Mouse (Mus musculus): ENCODE measurements around the gene Ppig. TPM values are rescaled to one million over a fixed set of nuclear protein-coding genes. Genes with fewer than 3 reads are reported as not detected.
"Not testable (repeated sequence)": the region's sequence is repeated elsewhere in the genome, so short reads cannot be mapped to it uniquely, and the experiment has no call there.

Gene Ppig
- 120 and 123 TPM in 2 replicates for polyA plus RNA-seq (2015; fragmentation: Nextera tagmentation; extraction: Ambion mirVana)

DNA sequence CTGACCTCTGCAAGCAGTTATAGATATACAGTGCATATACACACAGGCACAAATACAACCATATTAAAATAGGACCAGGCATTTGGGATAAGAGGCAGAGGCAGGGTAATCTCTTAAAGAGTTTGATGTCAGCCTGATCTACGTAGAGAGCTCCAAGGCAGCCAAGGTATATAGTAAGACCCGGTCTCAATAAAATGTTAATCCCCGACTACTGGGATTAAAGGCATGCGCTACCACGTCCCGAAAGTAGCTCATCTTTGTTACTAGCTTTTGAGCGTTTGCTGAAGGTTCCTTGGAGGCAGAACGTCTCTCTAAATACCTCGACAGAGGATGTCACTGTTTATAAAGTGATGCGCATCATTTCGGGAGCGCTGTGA is at the start of gene Ppig:
Ppig (plus strand) TSS at position 273 of the 377 bp plus-strand sequence.
- Histone ChIP-seq H3K4me2 (peak within 1 kb of the TSS; percentile 77), H3K9ac (peak within 1 kb of the TSS; percentile 81), H3K9me3 (no peaks in the 10 kb centered on the region), H3K36me3 (no peaks in the 10 kb centered on the region), H3K4me3 (peak within 1 kb of the TSS; percentile 64), H3K4me1 (replicated peaks) (peaks cover 13% of the 10 kb centered on the region), H3K27me3 (0 out of 2 replicates have a peak, but pooled peaks cover 3% of the 10 kb centered on the region), H3K27ac (replicated peaks) (peak within 1 kb of the TSS; percentile 88)
- 5% methylated on average over 12 of the region's 12 CpGs for WGBS
- peak; percentile 67 for ATAC-seq (ENCODE audit: low FRiP score, low read depth)

DNA sequence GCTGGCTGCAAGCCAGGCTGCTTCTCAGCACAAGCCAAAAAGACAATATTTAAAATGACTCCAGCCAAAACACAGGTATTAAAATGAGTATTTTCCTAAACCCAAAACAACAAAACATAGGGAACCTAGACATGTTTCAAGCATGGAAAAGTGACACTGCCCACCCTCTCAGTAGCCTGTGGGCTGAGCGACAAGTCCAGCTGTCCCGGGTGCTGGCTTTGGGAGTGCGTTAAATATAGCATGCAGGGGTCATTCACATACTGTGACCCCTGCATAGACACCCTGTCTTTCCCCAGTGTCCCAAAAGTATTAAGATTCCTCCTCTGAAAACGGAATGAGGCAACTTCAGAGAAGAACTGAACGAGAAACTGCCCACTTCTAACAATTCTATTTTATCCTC is 48.6 kb upstream of the Ppig start:
- no peak for ATAC-seq (ENCODE audit: low FRiP score, low read depth)
- no peak overlapping the region for H3K27ac ChIP-seq (replicated peaks)
- H3K9me3 ChIP-seq, result no peaks in the 10 kb centered on the region
- H3K9ac ChIP-seq, result no peak overlapping the region
- 78% methylated on average over 5 of the region's 5 CpGs for WGBS
- H3K4me1 ChIP-seq (replicated peaks), result no peaks in the 10 kb centered on the region
- peaks cover 4% of the 10 kb centered on the region; the same call in 1 of the 2 replicates for H3K36me3 ChIP-seq
- no peak overlapping the region for H3K4me2 ChIP-seq
- no peaks in the 10 kb centered on the region for H3K27me3 ChIP-seq
- no peak overlapping the region for H3K4me3 ChIP-seq

DNA sequence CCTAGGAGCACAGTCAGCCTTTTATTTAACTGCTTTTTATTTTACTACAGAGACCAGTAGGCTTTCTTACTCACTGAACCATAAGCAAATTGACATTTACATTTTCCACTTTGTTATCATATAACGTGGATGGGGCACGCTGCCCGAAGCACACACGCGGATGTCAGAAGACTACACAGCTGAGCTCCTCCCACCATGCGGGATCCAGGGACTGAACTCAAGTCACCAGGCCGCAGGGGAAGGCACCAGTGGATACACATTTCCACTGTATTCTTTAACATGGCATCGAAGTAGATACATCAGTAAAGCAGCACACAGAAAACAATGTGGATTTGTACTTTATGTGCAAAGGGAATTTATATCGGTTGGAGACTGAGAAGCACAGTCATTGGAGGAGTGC is 47.1 kb upstream of the Ppig start:
- ATAC-seq (ENCODE audit: low FRiP score, low read depth), result no peak
- Histone ChIP-seq H3K9ac (no peak overlapping the region), H3K36me3 (0 out of 2 replicates have a peak, but pooled peaks cover 4% of the 10 kb centered on the region), H3K27ac (replicated peaks) (no peak overlapping the region), H3K4me3 (no peak overlapping the region), H3K4me1 (replicated peaks) (no peaks in the 10 kb centered on the region), H3K9me3 (no peaks in the 10 kb centered on the region), H3K27me3 (no peaks in the 10 kb centered on the region), H3K4me2 (no peak overlapping the region)
- WGBS, result 73% methylated on average over 9 of the region's 9 CpGs

DNA sequence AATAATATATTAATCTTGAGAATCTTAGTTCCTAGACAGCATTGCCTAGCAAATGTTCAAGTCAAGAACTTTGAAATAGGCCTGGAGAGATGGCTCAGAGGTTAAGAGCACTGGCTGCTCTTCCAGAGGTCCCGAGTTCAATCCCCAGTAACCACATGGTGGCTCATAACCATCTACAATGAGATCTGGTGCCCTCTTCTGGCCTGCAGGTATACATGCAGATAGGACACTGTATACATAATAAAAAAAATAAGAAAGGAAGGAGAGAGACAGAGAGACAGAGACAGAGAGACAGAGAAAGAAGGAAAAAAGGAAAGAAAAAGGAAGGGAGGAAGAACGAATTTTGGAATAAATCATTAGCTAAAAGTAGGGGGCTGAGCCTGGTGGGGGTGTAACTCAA is 45.6 kb upstream of the Ppig start:
- Histone ChIP-seq H3K4me1 (replicated peaks) (no peaks in the 10 kb centered on the region), H3K4me2 (no peak overlapping the region), H3K9ac (no peak overlapping the region), H3K27ac (replicated peaks) (no peak overlapping the region), H3K4me3 (no peak overlapping the region), H3K9me3 (no peaks in the 10 kb centered on the region), H3K27me3 (no peaks in the 10 kb centered on the region), H3K36me3 (no peaks in the 10 kb centered on the region)
- ATAC-seq (ENCODE audit: low FRiP score, low read depth), result no peak
- WGBS, result 69% methylated on average over 2 of the region's 2 CpGs

DNA sequence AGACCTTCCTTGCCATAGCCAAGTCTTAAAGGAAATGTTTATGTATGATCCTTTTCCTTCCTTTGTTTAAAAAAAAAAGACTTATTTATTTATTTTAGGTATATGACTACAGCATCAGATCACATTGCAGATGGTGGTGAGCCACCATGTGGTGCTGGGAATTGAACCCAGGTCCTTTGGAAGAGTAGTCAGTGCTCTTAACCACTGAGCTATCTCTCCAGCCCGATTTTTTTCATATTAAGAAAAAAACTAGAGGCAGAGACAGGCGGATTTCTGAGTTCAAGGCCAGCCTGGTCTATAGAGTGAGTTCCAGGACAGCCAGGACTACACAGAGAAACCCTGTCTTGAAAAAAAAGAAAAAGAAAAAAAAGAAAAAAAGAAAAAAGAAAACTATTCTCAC is 45.1 kb upstream of the Ppig start:
- H3K27ac ChIP-seq (replicated peaks); H3K4me2 ChIP-seq; ATAC-seq (ENCODE audit: low FRiP score, low read depth); H3K4me1 ChIP-seq (replicated peaks); H3K36me3 ChIP-seq; H3K9me3 ChIP-seq; H3K4me3 ChIP-seq; H3K9ac ChIP-seq; H3K27me3 ChIP-seq: not testable (repeated sequence)
- WGBS, result 93% methylated on average over 2 of the region's 2 CpGs

DNA sequence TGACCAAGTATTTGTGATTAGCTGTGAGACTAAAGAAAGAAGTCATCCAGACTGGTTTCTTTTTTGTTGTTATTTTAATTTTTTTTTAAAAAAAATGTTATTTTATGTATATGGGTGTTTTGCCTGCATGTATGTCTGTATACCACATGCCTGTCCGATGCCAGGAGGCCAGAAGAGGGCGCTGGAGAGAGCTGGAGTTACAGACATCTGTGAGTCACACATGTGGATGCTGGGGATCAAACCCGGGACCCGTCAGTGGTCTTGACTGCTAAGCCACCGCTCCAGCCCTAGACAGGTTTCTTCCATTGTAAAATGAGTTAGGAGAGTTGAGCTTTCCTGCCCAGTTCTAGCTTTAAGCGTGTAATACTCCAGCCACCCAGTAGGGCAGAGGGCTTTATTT is 42.4 kb upstream of the Ppig start:
- Histone ChIP-seq H3K4me2 (no peak overlapping the region), H3K9me3 (no peaks in the 10 kb centered on the region), H3K27ac (replicated peaks) (no peak overlapping the region), H3K36me3 (no peaks in the 10 kb centered on the region), H3K9ac (no peak overlapping the region), H3K4me3 (no peak overlapping the region), H3K4me1 (replicated peaks) (peaks cover 2% of the 10 kb centered on the region; the same call in 1 of the 2 replicates), H3K27me3 (no peaks in the 10 kb centered on the region)
- no peak for ATAC-seq (ENCODE audit: low FRiP score, low read depth)
- 61% methylated on average over 6 of the region's 6 CpGs for WGBS

DNA sequence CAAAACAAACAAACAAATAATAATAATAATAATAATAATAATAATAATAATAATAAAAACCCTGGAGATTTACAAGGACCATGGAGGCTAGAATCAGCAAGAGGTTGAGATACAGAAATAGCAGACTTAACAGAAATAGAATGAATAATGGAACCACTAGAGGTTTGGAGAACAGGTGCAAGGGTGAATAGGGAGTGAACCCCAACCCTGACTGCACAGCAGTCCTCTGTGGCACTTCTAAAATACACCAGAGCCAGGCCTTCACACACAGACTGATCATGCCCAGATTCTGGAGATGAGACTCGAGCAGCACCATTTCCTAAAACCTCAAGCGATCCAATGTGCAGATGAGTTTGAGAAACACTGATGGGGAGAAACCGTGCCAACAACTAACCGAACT is 40.4 kb upstream of the Ppig start:
- peaks cover 3% of the 10 kb centered on the region; the same call in 1 of the 2 replicates for H3K36me3 ChIP-seq
- no peaks in the 10 kb centered on the region for H3K9me3 ChIP-seq
- no peak overlapping the region for H3K4me2 ChIP-seq
- no peak for ATAC-seq (ENCODE audit: low FRiP score, low read depth)
- H3K4me3 ChIP-seq, result no peak overlapping the region
- no peak overlapping the region for H3K27ac ChIP-seq (replicated peaks)
- H3K4me1 ChIP-seq (replicated peaks), result peaks cover 2% of the 10 kb centered on the region; the same call in 1 of the 2 replicates
- H3K27me3 ChIP-seq, result no peaks in the 10 kb centered on the region
- WGBS, result 85% methylated on average over 4 of the region's 4 CpGs
- H3K9ac ChIP-seq, result no peak overlapping the region

DNA sequence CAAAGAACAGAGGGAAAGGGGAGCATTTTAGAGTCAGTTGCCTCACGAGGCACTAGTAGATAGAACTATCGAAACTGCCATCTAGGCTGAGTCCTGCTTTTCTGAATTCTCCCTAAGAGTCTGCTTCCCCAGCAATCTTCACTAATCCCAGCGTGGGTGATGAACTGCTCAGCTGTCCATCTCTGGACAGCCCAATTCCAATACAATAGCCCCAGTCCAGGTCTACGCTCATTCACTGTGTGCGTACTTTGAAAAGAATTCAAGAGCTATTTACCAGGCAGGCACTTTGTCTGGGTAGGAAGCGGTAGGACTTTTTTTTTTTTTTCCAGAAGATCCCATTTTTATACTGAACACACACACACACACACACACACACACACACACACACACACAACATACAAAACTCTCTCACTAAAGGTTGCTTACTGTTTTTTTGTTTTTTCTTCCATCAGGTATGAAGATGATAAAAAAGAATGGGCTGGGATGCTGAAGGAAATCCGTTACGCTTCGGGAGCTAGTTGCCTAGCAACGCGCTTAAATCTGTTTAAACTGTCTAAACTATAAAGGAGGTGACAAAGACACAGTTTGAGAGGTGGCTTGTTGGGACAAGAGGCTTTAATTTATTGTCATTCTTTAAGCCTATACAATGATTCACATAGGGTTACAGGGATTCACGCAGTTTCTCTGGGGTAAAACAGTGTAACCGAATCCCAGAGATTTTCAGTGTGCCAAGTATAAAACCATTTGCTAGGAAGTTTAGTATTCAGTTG is 39.1 kb upstream of the Ppig start:
- Histone ChIP-seq H3K4me3 (no peak overlapping the region), H3K27me3 (no peaks in the 10 kb centered on the region), H3K4me1 (replicated peaks) (peaks cover 2% of the 10 kb centered on the region; the same call in 1 of the 2 replicates), H3K36me3 (peaks cover 9% of the 10 kb centered on the region; the same call in 1 of the 2 replicates), H3K9me3 (no peaks in the 10 kb centered on the region), H3K4me2 (peak overlapping the region; percentile 32), H3K9ac (no peak overlapping the region), H3K27ac (replicated peaks) (no peak overlapping the region)
- no peak for ATAC-seq (ENCODE audit: low FRiP score, low read depth)
- 22% methylated on average over 13 of the region's 13 CpGs for WGBS

DNA sequence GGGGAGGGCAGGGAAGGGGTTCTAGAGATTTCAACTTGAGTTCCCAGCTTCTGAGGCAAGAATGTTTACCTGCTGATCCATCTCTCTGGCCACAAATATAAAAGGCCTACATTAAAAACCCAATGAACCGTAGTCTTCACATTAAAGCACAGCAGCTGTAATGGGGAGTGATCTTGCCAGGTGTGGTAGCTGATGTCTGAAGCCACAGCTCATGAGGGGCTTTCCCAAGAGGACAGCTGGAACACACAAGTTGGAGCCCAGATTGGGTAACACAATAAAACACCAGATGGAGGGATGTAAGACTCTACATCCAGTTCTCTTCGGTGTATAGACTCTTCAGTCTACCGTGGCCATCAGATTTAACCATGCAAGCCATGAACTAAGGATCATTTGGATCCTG is 37.9 kb upstream of the Ppig start:
- whole genome bisulfite sequencing, result 93% methylated on average over 3 of the region's 3 CpGs
- H3K9ac ChIP-seq, result no peak overlapping the region
- no peak for ATAC-seq (ENCODE audit: low FRiP score, low read depth)
- no peak overlapping the region for H3K4me2 ChIP-seq
- H3K27me3 ChIP-seq, result no peaks in the 10 kb centered on the region
- H3K27ac ChIP-seq (replicated peaks), result no peak overlapping the region
- peaks cover 19% of the 10 kb centered on the region for H3K36me3 ChIP-seq
- no peaks in the 10 kb centered on the region for H3K9me3 ChIP-seq
- H3K4me1 ChIP-seq (replicated peaks), result peaks cover 2% of the 10 kb centered on the region; the same call in 1 of the 2 replicates
- no peak overlapping the region for H3K4me3 ChIP-seq

DNA sequence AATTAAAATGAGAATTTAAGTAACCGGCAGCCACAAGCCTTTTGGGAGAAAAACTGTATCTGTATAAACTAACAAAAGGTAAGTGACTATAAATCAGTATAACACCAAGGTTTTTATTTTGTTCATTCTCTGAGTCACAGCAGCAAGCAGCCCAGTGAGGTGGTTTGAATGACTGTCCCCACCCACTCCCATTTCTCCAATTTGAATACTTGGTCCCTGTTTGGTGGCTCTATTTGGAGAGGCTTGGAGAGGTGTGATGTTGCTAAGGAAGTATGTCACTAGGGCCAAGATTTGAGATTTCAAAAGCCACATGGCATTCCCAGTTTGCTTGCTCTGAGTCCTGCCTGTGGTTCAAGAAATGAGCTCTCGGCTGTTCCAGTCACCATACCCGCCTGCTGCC is 32.1 kb upstream of the Ppig start:
- H3K9ac ChIP-seq, result no peak overlapping the region
- ATAC-seq (ENCODE audit: low FRiP score, low read depth), result no peak
- 96% methylated on average over 3 of the region's 3 CpGs for WGBS
- H3K4me3 ChIP-seq, result no peak overlapping the region
- no peak overlapping the region for H3K4me2 ChIP-seq
- H3K36me3 ChIP-seq, result peaks cover 64% of the 10 kb centered on the region
- no peaks in the 10 kb centered on the region for H3K27me3 ChIP-seq
- H3K4me1 ChIP-seq (replicated peaks), result no peaks in the 10 kb centered on the region
- no peak overlapping the region for H3K27ac ChIP-seq (replicated peaks)
- H3K9me3 ChIP-seq, result no peaks in the 10 kb centered on the region

DNA sequence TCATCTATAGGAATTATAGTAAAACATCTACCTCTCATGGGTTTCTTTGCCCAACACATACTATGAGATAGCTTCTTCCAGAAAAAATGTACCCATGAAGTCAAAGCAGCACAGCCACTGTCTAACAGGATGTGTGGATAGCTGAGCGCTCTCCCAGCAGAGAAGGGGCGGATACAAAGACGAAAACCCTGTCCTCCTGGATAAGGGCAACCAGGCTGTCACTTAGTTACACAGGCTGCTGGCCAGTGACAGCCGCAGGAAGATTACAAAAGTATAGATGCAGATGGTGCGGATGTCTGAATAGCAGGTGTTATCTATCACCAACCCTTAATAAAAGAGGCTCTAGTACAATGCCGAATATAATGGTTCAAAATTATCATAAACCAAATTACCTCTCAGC is 31.5 kb upstream of the Ppig start:
- no peak for ATAC-seq (ENCODE audit: low FRiP score, low read depth)
- 93% methylated on average over 6 of the region's 6 CpGs for WGBS
- Histone ChIP-seq H3K36me3 (peaks cover 64% of the 10 kb centered on the region), H3K4me2 (no peak overlapping the region), H3K27me3 (no peaks in the 10 kb centered on the region), H3K9ac (no peak overlapping the region), H3K4me1 (replicated peaks) (no peaks in the 10 kb centered on the region), H3K9me3 (no peaks in the 10 kb centered on the region), H3K27ac (replicated peaks) (no peak overlapping the region), H3K4me3 (no peak overlapping the region)

DNA sequence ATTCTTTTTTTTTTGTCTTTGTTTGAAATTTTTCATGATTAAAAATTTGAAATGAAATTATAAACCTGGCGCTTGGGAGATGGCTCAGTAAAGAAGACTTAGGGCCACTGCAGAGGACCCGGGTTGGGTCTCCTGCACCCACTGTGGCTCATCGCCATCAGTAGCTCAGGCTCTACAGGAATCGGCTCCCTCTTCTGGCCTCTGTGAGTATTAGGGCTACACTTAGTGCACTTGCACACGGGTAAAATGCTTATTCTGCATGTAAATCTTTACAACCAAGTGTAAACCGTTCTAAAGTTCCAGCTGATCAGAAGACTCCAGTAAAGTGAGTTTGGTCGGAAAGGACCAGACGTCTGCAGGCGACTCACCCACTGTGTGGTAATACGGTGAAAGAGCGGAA is 28.8 kb upstream of the Ppig start:
- H3K4me1 ChIP-seq (replicated peaks), result no peaks in the 10 kb centered on the region
- H3K27me3 ChIP-seq, result no peaks in the 10 kb centered on the region
- no peak overlapping the region for H3K4me3 ChIP-seq
- H3K9me3 ChIP-seq, result no peaks in the 10 kb centered on the region
- ATAC-seq (ENCODE audit: low FRiP score, low read depth), result no peak
- H3K4me2 ChIP-seq, result no peak overlapping the region
- H3K36me3 ChIP-seq, result peaks cover 61% of the 10 kb centered on the region
- no peak overlapping the region for H3K9ac ChIP-seq
- no peak overlapping the region for H3K27ac ChIP-seq (replicated peaks)
- WGBS, result 96% methylated on average over 11 of the region's 11 CpGs

DNA sequence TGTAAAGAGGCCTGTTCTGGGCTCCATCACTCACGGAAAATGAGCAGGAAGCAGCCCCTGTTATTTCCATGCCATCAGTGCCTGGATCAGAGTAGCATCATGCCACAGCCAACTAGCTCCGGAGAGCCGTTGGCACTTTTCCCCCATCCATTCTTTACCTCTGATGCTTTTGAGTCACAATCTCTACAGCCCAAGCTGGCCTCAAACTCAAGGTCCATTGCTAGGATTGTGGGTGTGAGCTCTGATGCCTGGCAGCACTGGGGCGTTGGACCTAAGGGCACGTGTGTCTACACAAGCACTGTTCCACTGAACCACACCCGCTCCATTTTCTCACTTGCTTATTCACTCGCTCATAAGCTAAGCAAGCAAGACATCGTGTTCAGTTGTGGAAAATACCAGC is 21.9 kb upstream of the Ppig start:
- H3K36me3 ChIP-seq, result peaks cover 56% of the 10 kb centered on the region
- no peak for ATAC-seq (ENCODE audit: low FRiP score, low read depth)
- no peak overlapping the region for H3K4me3 ChIP-seq
- no peak overlapping the region for H3K27ac ChIP-seq (replicated peaks)
- H3K4me2 ChIP-seq, result no peak overlapping the region
- no peaks in the 10 kb centered on the region for H3K27me3 ChIP-seq
- 97% methylated on average over 8 of the region's 8 CpGs for WGBS
- no peaks in the 10 kb centered on the region for H3K9me3 ChIP-seq
- H3K4me1 ChIP-seq (replicated peaks), result no peaks in the 10 kb centered on the region
- no peak overlapping the region for H3K9ac ChIP-seq
